Mouse (Mus musculus): ENCODE data around the gene Drd4.

DNA sequence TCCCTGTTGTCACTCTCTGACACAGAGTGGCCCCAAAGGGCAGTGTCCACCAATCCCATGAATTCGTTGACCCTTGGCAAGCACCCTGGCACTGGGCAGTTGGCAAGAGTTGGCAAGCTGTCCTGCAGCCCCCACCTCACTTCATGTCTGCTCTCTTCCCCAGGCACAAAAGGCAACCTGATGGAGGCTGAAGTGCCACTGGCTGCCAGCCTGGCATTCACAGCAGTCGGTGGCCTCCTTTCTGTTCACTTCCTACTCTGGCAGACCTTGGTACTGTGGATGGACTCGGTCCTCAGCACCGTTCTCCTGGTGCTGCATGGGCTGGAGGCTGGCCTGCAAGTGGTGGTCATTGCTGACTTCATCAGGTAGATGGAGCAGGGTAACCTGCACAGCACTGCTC is 43.9 kb downstream of the Drd4 start:
- TF ChIP-seq CTCF (IDR thresholded peaks at IDR 0.05; ENCODE audit: low read depth, low read length) (no peak), POLR2A (IDR thresholded peaks at IDR 0.05; ENCODE audit: borderline replicate concordance, low read depth, low read length) (no peak)

Measured in bone marrow macrophage, adult 2 months (primary cell).